Mouse (Mus musculus): ENCODE measurements around the gene Gpr25. TPM values are rescaled to one million over a fixed set of nuclear protein-coding genes. Genes with fewer than 3 reads are reported as not detected.
A peak's percentile ranks its signal among the peaks of the same experiment; 100 is the strongest.

Gene Gpr25
- polyA plus RNA-seq, 1 experiment from 2014 or later = not detected

GRCm38 (mm10) chr1:136220037-136220871 lies 40.4 kb downstream of the Gpr25 start:
- H3K27me3 ChIP-seq (ENCODE audit: control insufficient read depth, insufficient read depth, low read length) = no peaks in the 10 kb centered on the region
- H3K9ac ChIP-seq (ENCODE audit: low read length) = no peak overlapping the region
- 86% methylated on average over 10 of the region's 10 CpGs for WGBS
- H3K36me3 ChIP-seq (ENCODE audit: control insufficient read depth, insufficient read depth, low read length) = peaks cover 22% of the 10 kb centered on the region
- H3K4me3 ChIP-seq (ENCODE audit: low read depth, low read length) = no peak overlapping the region
- H3K4me1 ChIP-seq (ENCODE audit: control insufficient read depth, insufficient read depth, low read length) = no peaks in the 10 kb centered on the region
- DNase-seq (ENCODE audit: low spot score) (no peak), ATAC-seq (ENCODE audit: insufficient read depth, low FRiP score, low TSS enrichment) (no peak)
- no peaks in the 10 kb centered on the region for H3K9me3 ChIP-seq (ENCODE audit: control insufficient read depth, low read length)
- no peak overlapping the region for H3K4me2 ChIP-seq (ENCODE audit: low read depth)
- no peak overlapping the region for H3K27ac ChIP-seq (ENCODE audit: low read depth, low read length)

GRCm38 (mm10) chr1:136214304-136214703 lies 46.4 kb downstream of the Gpr25 start:
- H3K27me3 ChIP-seq (ENCODE audit: control insufficient read depth, insufficient read depth, low read length) = no peaks in the 10 kb centered on the region
- no peak overlapping the region for H3K27ac ChIP-seq (ENCODE audit: low read depth, low read length)
- no peak overlapping the region for H3K4me2 ChIP-seq (ENCODE audit: low read depth)
- H3K9me3 ChIP-seq (ENCODE audit: control insufficient read depth, low read length) = no peaks in the 10 kb centered on the region
- H3K4me3 ChIP-seq (ENCODE audit: low read depth, low read length) = no peak overlapping the region
- whole genome bisulfite sequencing = 88% methylated on average over 15 of the region's 15 CpGs
- ATAC-seq (ENCODE audit: insufficient read depth, low FRiP score, low TSS enrichment) (no peak), DNase-seq (ENCODE audit: low spot score) (no peak)
- H3K36me3 ChIP-seq (ENCODE audit: control insufficient read depth, insufficient read depth, low read length) = peaks cover 12% of the 10 kb centered on the region
- H3K9ac ChIP-seq (ENCODE audit: low read length) = no peak overlapping the region
- H3K4me1 ChIP-seq (ENCODE audit: control insufficient read depth, insufficient read depth, low read length) = no peaks in the 10 kb centered on the region

GRCm38 (mm10) chr1:136212803-136213202 lies 47.9 kb downstream of the Gpr25 start, which contains the start of gene Mroh3:
Gene Mroh3 (minus strand): TSS chr1:136212828.
- ATAC-seq (ENCODE audit: insufficient read depth, low FRiP score, low TSS enrichment) = no peak
- Histone ChIP-seq H3K4me3 (ENCODE audit: low read depth, low read length) (no peak within 1 kb of the TSS), H3K36me3 (ENCODE audit: control insufficient read depth, insufficient read depth, low read length) (peaks cover 9% of the 10 kb centered on the region), H3K9ac (ENCODE audit: low read length) (no peak within 1 kb of the TSS), H3K27ac (ENCODE audit: low read depth, low read length) (no peak within 1 kb of the TSS), H3K9me3 (ENCODE audit: control insufficient read depth, low read length) (no peaks in the 10 kb centered on the region), H3K4me1 (ENCODE audit: control insufficient read depth, insufficient read depth, low read length) (no peaks in the 10 kb centered on the region), H3K27me3 (ENCODE audit: control insufficient read depth, insufficient read depth, low read length) (no peaks in the 10 kb centered on the region), H3K4me2 (ENCODE audit: low read depth) (no peak within 1 kb of the TSS)
- peak; percentile 57 for DNase-seq (ENCODE audit: low spot score)
- WGBS = 44% methylated on average over 3 of the region's 3 CpGs

Other genes with a start within 250 kb of the Gpr25 start
- not detected in 2 replicates for gene Ascl5, start 210.1 kb downstream of the Gpr25 start, polyA plus RNA-seq (2014; fragmentation: Nextera tagmentation; extraction: Ambion mirVana)
- gene Cacna1s, start 208.1 kb downstream of the Gpr25 start, polyA plus RNA-seq (2014; fragmentation: Nextera tagmentation; extraction: Ambion mirVana) = 0.73 and 1.2 TPM in 2 replicates
- gene Kif21b, start 129.5 kb downstream of the Gpr25 start, polyA plus RNA-seq (2014; fragmentation: Nextera tagmentation; extraction: Ambion mirVana) = 14.3 and 17.0 TPM in 2 replicates
- gene Mroh3, start 48.0 kb downstream of the Gpr25 start, polyA plus RNA-seq (2014; fragmentation: Nextera tagmentation; extraction: Ambion mirVana) = not detected in 2 replicates
- 16.5 and 17.2 TPM in 2 replicates for gene Inava, start 26.6 kb downstream of the Gpr25 start, polyA plus RNA-seq (2014; fragmentation: Nextera tagmentation; extraction: Ambion mirVana)
- gene Camsap2, start 85.2 kb upstream of the Gpr25 start, polyA plus RNA-seq (2014; fragmentation: Nextera tagmentation; extraction: Ambion mirVana) = 34.7 and 34.9 TPM in 2 replicates
- 18.5 and 20.1 TPM in 2 replicates for gene Ddx59, start 154.4 kb upstream of the Gpr25 start, polyA plus RNA-seq (2014; fragmentation: Nextera tagmentation; extraction: Ambion mirVana)
- gene Kif14, start 205.5 kb upstream of the Gpr25 start, polyA plus RNA-seq (2014; fragmentation: Nextera tagmentation; extraction: Ambion mirVana) = 7.0 and 9.0 TPM in 2 replicates

Measured in neural tube, embryonic 11.5 days (tissue).